Mouse (Mus musculus) layer of hippocampus, postnatal 25 days (tissue): ENCODE measurements at regions not wholly inside any gene's neighbourhood (a gene's known extent, or its start where the extent isn't known, plus 50 kb on each side); places are given as distances from the start of the nearest gene placed in this dataset.

Experiments
- DNase-seq, 2 experiments: peaks; one replicate each; pipeline ENCODE4 v3.0.0; 2022; ENCODE audit warnings: mixed read lengths in 2 of 2, low spot score in 1 of 2; ENCODE audit errors: extremely low spot score in 1 of 2

GRCm38 (mm10) chr8:10931266-10931665 is 77.0 kb downstream of the Irs2 start:
- DNase-seq, result no peak

GRCm38 (mm10) chr8:10928836-10929235 is 79.4 kb downstream of the Irs2 start:
- DNase-seq, result no peak

GRCm38 (mm10) chr8:10928342-10928794 is 79.9 kb downstream of the Irs2 start:
- DNase-seq, result peak in 1 of 2 experiments; percentile 14

- DNase-seq, result no peak
Observed at GRCm38 (mm10) chr8:10927187-10927586, 81.1 kb downstream of the Irs2 start.

- DNase-seq, result no peak
Observed at GRCm38 (mm10) chr8:10926518-10926915, 81.7 kb downstream of the Irs2 start.

GRCm38 (mm10) chr8:10925582-10926517 is 82.4 kb downstream of the Irs2 start:
- peak in 1 of 2 experiments; percentile 13 for DNase-seq

- peak in 1 of 2 experiments; percentile 20 for DNase-seq
Observed at GRCm38 (mm10) chr8:10924526-10925199, 83.6 kb downstream of the Irs2 start.

GRCm38 (mm10) chr8:10924001-10924490 is 84.2 kb downstream of the Irs2 start:
- no peak for DNase-seq

GRCm38 (mm10) chr8:10923071-10924000 is 84.9 kb downstream of the Irs2 start:
- DNase-seq, result no peak

- DNase-seq, result no peak
Observed at GRCm38 (mm10) chr8:10922209-10923030, 85.8 kb downstream of the Irs2 start.

- no peak for DNase-seq
Observed at GRCm38 (mm10) chr8:10921439-10922191, 86.6 kb downstream of the Irs2 start.

- DNase-seq, result no peak
Observed at GRCm38 (mm10) chr8:10919620-10920019, 88.6 kb downstream of the Irs2 start.

GRCm38 (mm10) chr8:10918403-10919035 is 89.7 kb downstream of the Irs2 start:
- DNase-seq, result no peak

GRCm38 (mm10) chr8:10914616-10915015 is 93.6 kb downstream of the Irs2 start:
- no peak for DNase-seq

GRCm38 (mm10) chr8:10912436-10912835 is 95.8 kb downstream of the Irs2 start:
- no peak for DNase-seq

- DNase-seq, result no peak
Observed at GRCm38 (mm10) chr8:10911371-10911770, 96.9 kb downstream of the Irs2 start.

- DNase-seq, result no peak
Observed at GRCm38 (mm10) chr8:10910954-10911353, 97.3 kb downstream of the Irs2 start.

- no peak for DNase-seq
Observed at GRCm38 (mm10) chr8:10910244-10910872, 97.9 kb downstream of the Irs2 start.
